Mouse (Mus musculus) embryonic fibroblast, embryonic 13.5 days (primary cell): ENCODE data around the gene Ccdc194.

ENCODE experiments used
- CTCF ChIP-seq: IDR thresholded peaks from 2 replicates; pipeline ENCODE4 v1.5.1; 2011; ENCODE audit warnings: mild to moderate bottlenecking, control low read depth, low read length, moderate library complexity, borderline replicate concordance; ENCODE audit not compliant: insufficient read depth
- POLR2A ChIP-seq: IDR thresholded peaks from 2 replicates; pipeline ENCODE4 v1.6.1; 2011; ENCODE audit warnings: low read depth, mild to moderate bottlenecking, control low read depth, low read length, moderate library complexity

DNA sequence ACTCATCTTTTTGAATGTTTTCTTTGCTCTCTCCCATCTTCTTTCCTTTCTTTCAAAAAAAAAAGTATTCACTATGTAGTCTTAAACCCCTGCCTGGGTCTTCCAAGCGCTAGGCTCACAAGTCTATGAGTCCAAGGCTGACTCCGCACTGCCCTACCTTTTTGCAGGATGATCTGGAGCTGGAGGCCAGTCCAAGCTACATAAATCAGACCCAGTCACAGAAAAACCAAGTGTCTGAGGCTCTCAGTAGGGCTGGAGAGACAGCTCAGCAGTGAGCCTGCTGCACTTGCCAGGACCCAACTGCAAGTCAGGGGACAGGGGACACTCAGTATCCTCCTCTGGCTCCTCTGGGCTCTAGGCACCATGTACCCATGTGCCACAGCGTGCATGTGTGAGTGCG lies 21.2 kb downstream of the Ccdc194 start:
- TF ChIP-seq CTCF (no peak), POLR2A (no peak)
